Mouse (Mus musculus): ENCODE results near the gene Abcf2.
A peak's percentile ranks its signal among the peaks of the same experiment; 100 is the strongest.

The Abcf2 gene

GRCm38 (mm10) chr5:24577183-24577929 is at the start of gene Abcf2:
TSS of gene Abcf2 (minus strand) at chr5:24577467.
- DNase-seq (ENCODE audit: low spot score in 2 of 2): peak; percentile 100

GRCm38 (mm10) chr5:24624822-24625120 is 47.5 kb upstream of the Abcf2 start:
- no peak for DNase-seq (ENCODE audit: low spot score in 2 of 2)

GRCm38 (mm10) chr5:24623986-24624821 is 46.9 kb upstream of the Abcf2 start, which contains the start of gene Smarcd3:
TSS of gene Smarcd3 (minus strand) at chr5:24624411.
- peak; percentile 63 to 67 for DNase-seq (ENCODE audit: low spot score in 2 of 2)

- no peak for DNase-seq (ENCODE audit: low spot score in 2 of 2)
These were observed 46.0 kb upstream of the Abcf2 start for GRCm38 (mm10) chr5:24623041-24623985.

- DNase-seq (ENCODE audit: low spot score in 2 of 2): no peak
These were observed 45.2 kb upstream of the Abcf2 start for GRCm38 (mm10) chr5:24622386-24623040.

- DNase-seq (ENCODE audit: low spot score in 2 of 2): no peak
These were observed 43.4 kb upstream of the Abcf2 start for GRCm38 (mm10) chr5:24620626-24621025.

- DNase-seq (ENCODE audit: low spot score in 2 of 2): no peak
These were observed 42.8 kb upstream of the Abcf2 start for GRCm38 (mm10) chr5:24620116-24620515.

- DNase-seq (ENCODE audit: low spot score in 2 of 2): no peak
These were observed 41.7 kb upstream of the Abcf2 start for GRCm38 (mm10) chr5:24618921-24619320.

GRCm38 (mm10) chr5:24615097-24615496 is 37.8 kb upstream of the Abcf2 start:
- no peak for DNase-seq (ENCODE audit: low spot score in 2 of 2)

- DNase-seq (ENCODE audit: low spot score in 2 of 2): no peak
These were observed 35.0 kb upstream of the Abcf2 start for GRCm38 (mm10) chr5:24612302-24612649.

- DNase-seq (ENCODE audit: low spot score in 2 of 2): no peak
These were observed 34.4 kb upstream of the Abcf2 start for GRCm38 (mm10) chr5:24611366-24612301.

GRCm38 (mm10) chr5:24609388-24609787 is 32.1 kb upstream of the Abcf2 start:
- no peak for DNase-seq (ENCODE audit: low spot score in 2 of 2)

GRCm38 (mm10) chr5:24605980-24606665 is 28.9 kb upstream of the Abcf2 start:
- DNase-seq (ENCODE audit: low spot score in 2 of 2): no peak

GRCm38 (mm10) chr5:24605321-24605979 is 28.2 kb upstream of the Abcf2 start:
- DNase-seq (ENCODE audit: low spot score in 2 of 2): no peak

- peak in 1 of 2 experiments; percentile 69 for DNase-seq (ENCODE audit: low spot score in 2 of 2)
These were observed 27.4 kb upstream of the Abcf2 start for GRCm38 (mm10) chr5:24604656-24605100.

GRCm38 (mm10) chr5:24604080-24604655 is 26.9 kb upstream of the Abcf2 start:
- DNase-seq (ENCODE audit: low spot score in 2 of 2): no peak

- no peak for DNase-seq (ENCODE audit: low spot score in 2 of 2)
These were observed 26.3 kb upstream of the Abcf2 start for GRCm38 (mm10) chr5:24603431-24604010.

GRCm38 (mm10) chr5:24602751-24603343 is 25.6 kb upstream of the Abcf2 start:
- DNase-seq (ENCODE audit: low spot score in 2 of 2): no peak
